Mouse (Mus musculus): ENCODE measurements around the gene Csf2rb2.
"Not testable (repeated sequence)": the region's sequence is repeated elsewhere in the genome, so short reads cannot be mapped to it uniquely, and the experiment has no call there.

Gene Csf2rb2

GRCm38 (mm10) chr15:78318338-78319171, 13.0 kb upstream of the Csf2rb2 start:
- DNase-seq (ENCODE audit: low spot score): not testable (repeated sequence)

- DNase-seq (ENCODE audit: low spot score): not testable (repeated sequence)
Observed at GRCm38 (mm10) chr15:78313659-78314058, 8.1 kb upstream of the Csf2rb2 start.

DNA sequence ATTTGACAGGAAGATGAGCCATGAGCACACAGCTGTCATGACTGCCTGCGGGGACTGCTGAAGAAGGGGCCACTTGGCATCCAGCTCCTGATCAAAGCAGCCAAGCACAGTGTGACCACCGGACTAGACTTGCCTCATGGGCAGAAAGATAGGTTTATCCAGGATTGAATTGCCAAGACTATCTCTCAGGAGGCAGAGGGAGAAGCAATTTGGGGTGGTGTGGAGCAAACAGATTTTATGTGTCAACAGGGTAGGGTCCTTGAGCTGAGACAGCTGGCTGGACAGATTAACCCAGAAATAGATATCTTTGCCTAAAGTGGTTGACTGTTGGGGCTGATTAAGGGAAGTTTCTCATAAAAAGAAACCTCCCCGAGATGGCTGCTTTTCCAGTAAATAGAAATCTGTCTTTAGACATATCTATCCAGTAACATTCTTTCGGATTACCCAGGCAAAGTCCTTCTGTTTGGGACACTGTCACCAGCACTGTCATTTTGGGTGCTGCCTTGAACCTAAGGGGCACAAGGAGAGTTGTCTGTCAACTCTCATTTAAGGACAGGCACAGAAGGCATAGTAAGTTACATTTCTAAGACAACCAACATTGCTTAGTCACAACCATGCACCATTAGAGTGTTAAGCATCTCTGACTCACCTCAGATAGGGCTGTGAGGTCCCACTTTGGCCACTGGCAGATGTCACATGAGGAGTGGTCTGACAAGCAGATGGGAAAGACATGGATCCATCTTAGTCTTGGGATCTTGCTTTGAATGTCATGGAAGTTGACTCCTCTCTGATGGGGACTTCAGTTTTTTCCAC, 7.1 kb upstream of the Csf2rb2 start:
- not testable (repeated sequence) for DNase-seq (ENCODE audit: low spot score)

DNA sequence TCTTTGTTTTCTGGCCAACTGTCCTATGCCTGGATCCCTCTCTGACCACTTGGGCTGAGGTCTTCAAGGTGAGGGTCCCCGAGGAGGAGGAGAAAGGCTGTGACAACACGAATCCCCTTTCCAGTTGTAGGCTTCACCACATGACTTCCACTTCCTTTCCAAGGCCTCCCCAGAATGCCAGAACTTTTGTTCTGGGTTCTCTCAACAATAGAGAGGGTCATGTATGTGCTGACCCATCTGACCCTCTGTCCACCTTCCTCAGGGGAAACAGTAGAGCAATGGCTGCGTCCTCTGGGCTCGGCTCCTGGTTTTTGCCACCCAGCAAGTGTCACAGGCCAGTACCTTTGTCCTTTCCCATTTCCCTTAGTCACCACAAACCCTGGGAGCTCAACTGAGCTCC, 5.5 kb upstream of the Csf2rb2 start:
- DNase-seq (ENCODE audit: low spot score): no peak

DNA sequence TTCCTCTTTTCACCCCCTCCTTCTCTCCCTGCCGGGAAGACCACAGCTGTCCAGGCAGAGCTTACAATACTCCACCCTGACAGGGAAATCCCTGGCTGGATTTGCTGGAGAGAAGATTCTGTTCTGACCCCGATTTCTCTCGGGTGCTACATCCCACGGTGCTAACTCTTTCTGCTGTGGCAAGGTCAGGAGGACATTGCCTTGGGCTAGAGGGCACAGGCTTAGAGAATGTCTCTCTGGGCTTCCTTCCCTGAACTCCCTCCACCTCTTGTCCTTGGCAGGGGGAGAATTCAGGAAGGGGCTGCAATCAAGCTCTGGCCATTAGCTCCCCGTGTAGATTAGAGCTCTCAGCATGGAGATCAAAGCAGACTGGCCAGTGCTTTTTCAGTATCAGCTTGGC, 4.3 kb upstream of the Csf2rb2 start:
- peak; percentile 49 for DNase-seq (ENCODE audit: low spot score)

GRCm38 (mm10) chr15:78303665-78304233, 1.8 kb downstream of the Csf2rb2 start:
- no peak for DNase-seq (ENCODE audit: low spot score)

- no peak for DNase-seq (ENCODE audit: low spot score)
Observed at GRCm38 (mm10) chr15:78302718-78303117, 2.8 kb downstream of the Csf2rb2 start.

GRCm38 (mm10) chr15:78300773-78301172, 4.7 kb downstream of the Csf2rb2 start:
- DNase-seq (ENCODE audit: low spot score): no peak

GRCm38 (mm10) chr15:78299641-78300040, 5.9 kb downstream of the Csf2rb2 start:
- no peak for DNase-seq (ENCODE audit: low spot score)

GRCm38 (mm10) chr15:78298558-78298957, 7.0 kb downstream of the Csf2rb2 start:
- no peak for DNase-seq (ENCODE audit: low spot score)

DNA sequence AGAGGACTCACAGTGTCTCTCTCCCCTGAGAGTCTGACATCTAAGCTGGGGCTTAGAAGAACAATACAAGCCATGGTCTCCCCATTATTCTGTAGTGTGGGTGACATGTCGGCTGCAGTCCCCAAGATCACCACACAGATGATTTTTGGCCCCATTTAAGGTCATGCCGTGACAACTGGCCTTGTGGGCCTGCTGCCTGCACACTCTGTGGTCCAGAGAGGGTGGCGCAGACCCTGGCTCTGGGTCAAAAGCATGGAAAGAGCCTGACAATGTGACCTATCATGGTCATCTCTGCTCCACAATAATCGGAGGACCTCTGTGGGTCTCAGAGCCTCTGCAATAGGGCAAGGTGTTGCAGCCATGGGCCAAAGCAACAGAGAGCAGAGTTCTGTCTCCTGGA, 11.8 kb downstream of the Csf2rb2 start:
- DNase-seq (ENCODE audit: low spot score): no peak

DNA sequence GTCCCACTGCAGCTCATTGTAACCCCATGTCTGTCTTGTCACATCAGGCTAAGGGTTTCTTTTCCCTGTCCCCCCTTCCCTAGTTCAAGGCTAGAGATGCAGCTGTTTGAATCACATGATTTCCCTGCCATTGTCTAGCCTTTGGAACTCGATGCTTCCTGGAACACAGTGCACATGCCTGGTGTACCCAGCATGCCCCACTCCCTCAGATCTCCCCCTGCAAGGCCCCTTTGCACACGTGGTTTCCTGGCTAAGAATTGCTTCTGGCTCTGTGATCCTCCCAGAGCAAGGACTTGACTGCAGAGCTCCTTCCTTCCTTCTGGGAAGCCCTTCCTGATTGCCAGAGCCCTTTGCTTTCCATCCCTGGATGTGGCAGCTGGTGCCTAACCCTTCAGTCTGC, 12.3 kb downstream of the Csf2rb2 start:
- DNase-seq (ENCODE audit: low spot score): not testable (repeated sequence)

DNA sequence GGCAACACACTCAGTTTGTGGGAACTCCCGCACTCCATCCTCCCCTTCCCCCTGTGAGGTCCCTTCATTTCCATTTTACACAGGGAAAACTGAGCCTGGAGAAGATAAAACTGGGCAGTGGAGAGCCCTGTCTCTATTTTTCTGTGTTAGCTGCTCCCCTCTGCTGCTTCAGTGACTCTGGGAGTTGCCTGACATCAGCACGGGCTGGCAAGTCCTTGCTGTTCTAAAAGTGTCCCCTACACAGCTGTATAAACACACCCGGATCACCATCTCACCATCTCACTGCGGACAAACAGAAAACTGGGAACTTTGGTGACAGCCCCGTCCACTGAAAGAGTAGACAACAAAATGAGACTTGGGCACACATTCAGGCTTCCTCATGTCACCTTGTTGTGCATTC, 15.7 kb downstream of the Csf2rb2 start:
- DNase-seq (ENCODE audit: low spot score): not testable (repeated sequence)

DNA sequence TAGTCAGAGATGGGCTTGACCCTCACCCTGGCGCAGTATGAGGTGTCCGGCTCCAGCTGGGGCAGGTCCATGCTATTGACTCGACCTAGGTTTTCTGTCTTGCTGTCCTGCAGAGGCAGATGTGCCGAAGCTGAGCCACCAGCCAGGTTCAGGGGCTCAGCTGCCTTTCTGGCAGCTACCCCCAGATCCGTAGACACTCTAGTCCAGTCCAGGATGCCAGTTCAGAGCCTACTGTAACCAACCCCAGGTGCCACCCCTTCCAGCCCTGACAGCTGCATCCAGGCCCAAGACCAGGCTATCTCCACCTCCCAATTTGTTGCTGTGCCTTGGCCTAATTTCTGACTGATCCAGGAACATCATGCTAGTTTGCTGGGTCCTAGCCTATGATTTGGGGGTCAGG, 17.6 kb downstream of the Csf2rb2 start:
- DNase-seq (ENCODE audit: low spot score): no peak

DNA sequence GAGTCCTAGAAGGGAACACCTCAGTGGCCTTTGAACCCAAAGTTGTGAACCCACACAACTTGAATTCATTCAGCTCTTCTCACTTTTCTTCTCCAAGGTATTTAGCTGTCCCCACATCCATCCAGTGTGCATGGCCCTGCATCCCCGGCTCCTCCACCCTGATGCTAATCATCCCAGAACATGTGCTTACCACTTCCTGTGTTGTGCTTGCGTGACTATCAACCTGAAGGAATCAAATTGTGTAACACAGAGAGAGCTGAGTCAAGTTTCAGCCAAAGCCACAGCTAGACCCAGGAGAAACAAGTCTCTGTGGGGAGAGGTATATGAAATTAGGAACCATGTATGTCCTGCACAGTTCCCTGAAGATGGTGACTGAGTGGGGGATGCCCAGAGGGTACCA, 27.2 kb downstream of the Csf2rb2 start:
- DNase-seq (ENCODE audit: low spot score): no peak

GRCm38 (mm10) chr15:78271208-78271607, 34.3 kb downstream of the Csf2rb2 start:
- no peak for DNase-seq (ENCODE audit: low spot score)

DNA sequence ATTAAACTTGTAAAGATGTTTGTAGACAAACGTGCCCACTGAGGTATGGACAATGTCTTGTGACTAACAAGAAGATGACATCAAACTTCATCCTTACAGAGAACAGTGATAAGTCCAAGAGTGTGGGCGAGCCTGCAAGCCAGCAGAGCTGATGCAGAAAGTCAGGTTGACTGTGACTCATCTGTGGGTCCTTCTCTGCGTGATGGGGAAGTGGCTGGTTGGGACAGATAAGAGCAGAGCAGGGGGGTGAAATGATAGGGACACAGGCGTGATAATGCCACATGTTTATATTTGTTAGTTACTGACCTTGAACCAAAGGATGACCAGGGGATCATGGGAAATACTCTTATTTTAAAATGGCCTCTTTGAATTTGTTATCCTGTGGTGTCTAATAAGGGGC, 37.7 kb downstream of the Csf2rb2 start:
- DNase-seq (ENCODE audit: low spot score): no peak

DNA sequence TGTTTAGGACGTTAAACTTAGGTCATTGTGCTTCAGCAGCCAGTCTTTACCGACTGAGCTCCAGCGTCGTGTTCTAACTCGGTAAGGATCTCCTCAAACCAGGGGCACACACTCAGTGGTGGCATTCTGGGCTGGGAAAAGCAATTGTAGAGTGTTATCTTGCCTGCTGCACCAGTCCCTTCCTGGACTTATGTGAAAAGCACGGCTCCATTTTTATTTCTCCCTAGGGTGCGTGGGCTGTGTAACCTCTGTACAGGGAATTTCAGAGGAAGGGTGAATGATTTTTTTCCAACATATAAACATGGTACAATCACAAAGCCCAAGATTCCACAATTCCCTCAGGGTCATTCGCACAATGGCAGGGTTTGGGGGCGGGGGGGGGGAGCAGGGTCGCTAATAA, 38.1 kb downstream of the Csf2rb2 start:
- no peak for DNase-seq (ENCODE audit: low spot score)

GRCm38 (mm10) chr15:78263286-78263685, 42.2 kb downstream of the Csf2rb2 start:
- DNase-seq (ENCODE audit: low spot score): no peak

GRCm38 (mm10) chr15:78260668-78261333, 44.7 kb downstream of the Csf2rb2 start:
- DNase-seq (ENCODE audit: low spot score): no peak

DNA sequence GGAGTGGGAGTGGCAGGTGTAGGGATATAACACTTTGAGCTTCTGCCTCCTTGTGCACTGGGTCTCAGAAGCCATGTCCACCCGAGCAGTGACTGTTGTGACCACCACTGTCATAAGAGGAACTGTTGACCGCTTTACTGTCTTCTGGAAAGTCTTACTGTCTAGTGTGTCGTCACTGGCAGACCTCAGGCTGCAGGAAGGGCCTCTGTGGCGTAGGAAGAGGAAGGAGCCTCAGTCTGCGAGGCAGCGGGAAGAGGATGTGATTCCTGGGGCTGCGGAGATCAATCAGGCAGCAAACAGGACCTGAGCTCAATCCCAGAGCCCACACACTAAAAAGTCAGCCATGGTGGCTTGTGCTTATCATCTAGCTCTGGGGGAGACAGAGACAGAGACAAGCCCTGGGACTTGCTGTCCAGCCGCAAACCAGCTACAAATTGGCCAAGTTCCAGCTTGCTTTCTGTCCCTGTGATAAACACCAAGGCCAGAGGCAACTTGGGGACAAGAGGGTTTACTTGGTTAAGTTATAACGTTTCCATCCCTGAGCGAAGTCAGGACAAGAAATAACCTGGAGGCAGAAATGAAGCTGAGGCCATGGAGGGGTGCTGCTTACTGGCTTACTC, 47.2 kb downstream of the Csf2rb2 start:
- DNase-seq (ENCODE audit: low spot score): peak; percentile 51

Data from testis, postnatal 14 days (tissue).